Mouse (Mus musculus) kidney, postnatal 25 days (tissue): ENCODE measurements around the gene 4931406P16Rik.
"Not testable (repeated sequence)": the region's sequence is repeated elsewhere in the genome, so short reads cannot be mapped to it uniquely, and the experiment has no call there.

Experiments
- DNase-seq, 2 experiments: peaks; one replicate each; pipeline ENCODE4 v3.0.0; 2021; ENCODE audit warnings: mixed read lengths in 2 of 2

The 4931406P16Rik gene

GRCm38 (mm10) chr7:34313443-34313875 is at the start of gene 4931406P16Rik:
Gene 4931406P16Rik (minus strand): TSS chr7:34313551.
- DNase-seq = peak; percentile 87 to 93

- DNase-seq = no peak
Observed at GRCm38 (mm10) chr7:34355629-34356028, 42.3 kb upstream of the 4931406P16Rik start.

GRCm38 (mm10) chr7:34351997-34352396 is 38.6 kb upstream of the 4931406P16Rik start:
- DNase-seq = peak in 1 of 2 experiments; percentile 45

- no peak for DNase-seq
Observed at GRCm38 (mm10) chr7:34350166-34350565, 36.8 kb upstream of the 4931406P16Rik start.

- DNase-seq = no peak
Observed at GRCm38 (mm10) chr7:34348011-34348410, 34.7 kb upstream of the 4931406P16Rik start.

- DNase-seq = no peak
Observed at GRCm38 (mm10) chr7:34347041-34347440, 33.7 kb upstream of the 4931406P16Rik start.

GRCm38 (mm10) chr7:34346505-34346904 is 33.2 kb upstream of the 4931406P16Rik start:
- DNase-seq = no peak

- DNase-seq = no peak
Observed at GRCm38 (mm10) chr7:34342040-34342793, 28.9 kb upstream of the 4931406P16Rik start.

GRCm38 (mm10) chr7:34340841-34341240 is 27.5 kb upstream of the 4931406P16Rik start:
- DNase-seq = no peak

GRCm38 (mm10) chr7:34339164-34339489 is 25.8 kb upstream of the 4931406P16Rik start:
- DNase-seq = no peak

- no peak for DNase-seq
Observed at GRCm38 (mm10) chr7:34338445-34339163, 25.3 kb upstream of the 4931406P16Rik start.

GRCm38 (mm10) chr7:34337268-34337667 is 23.9 kb upstream of the 4931406P16Rik start:
- no peak for DNase-seq

GRCm38 (mm10) chr7:34336545-34336944 is 23.2 kb upstream of the 4931406P16Rik start:
- not testable (repeated sequence) for DNase-seq

- peak in 1 of 2 experiments; percentile 44 for DNase-seq
Observed at GRCm38 (mm10) chr7:34327493-34327892, 14.1 kb upstream of the 4931406P16Rik start.

- no peak for DNase-seq
Observed at GRCm38 (mm10) chr7:34324857-34325256, 11.5 kb upstream of the 4931406P16Rik start.

GRCm38 (mm10) chr7:34324005-34324404 is 10.7 kb upstream of the 4931406P16Rik start:
- peak in 1 of 2 experiments; percentile 30 for DNase-seq

GRCm38 (mm10) chr7:34323351-34323750 is 10.0 kb upstream of the 4931406P16Rik start:
- DNase-seq = peak in 1 of 2 experiments; percentile 48

GRCm38 (mm10) chr7:34321958-34322357 is 8.6 kb upstream of the 4931406P16Rik start:
- DNase-seq = no peak

- no peak for DNase-seq
Observed at GRCm38 (mm10) chr7:34321119-34321518, 7.8 kb upstream of the 4931406P16Rik start.

GRCm38 (mm10) chr7:34319957-34320356 is 6.6 kb upstream of the 4931406P16Rik start:
- DNase-seq = peak in 1 of 2 experiments; percentile 29

GRCm38 (mm10) chr7:34319123-34319522 is 5.8 kb upstream of the 4931406P16Rik start:
- peak; percentile 48 to 57 for DNase-seq

GRCm38 (mm10) chr7:34317901-34318476 is 4.6 kb upstream of the 4931406P16Rik start:
- peak; percentile 46 to 50 for DNase-seq

GRCm38 (mm10) chr7:34312786-34313442 is 437 bp downstream of the 4931406P16Rik start:
- DNase-seq = peak; percentile 75 to 92
